8 mouse cellular contexts compared by ENCODE assay signal in the genomic region with DNA sequence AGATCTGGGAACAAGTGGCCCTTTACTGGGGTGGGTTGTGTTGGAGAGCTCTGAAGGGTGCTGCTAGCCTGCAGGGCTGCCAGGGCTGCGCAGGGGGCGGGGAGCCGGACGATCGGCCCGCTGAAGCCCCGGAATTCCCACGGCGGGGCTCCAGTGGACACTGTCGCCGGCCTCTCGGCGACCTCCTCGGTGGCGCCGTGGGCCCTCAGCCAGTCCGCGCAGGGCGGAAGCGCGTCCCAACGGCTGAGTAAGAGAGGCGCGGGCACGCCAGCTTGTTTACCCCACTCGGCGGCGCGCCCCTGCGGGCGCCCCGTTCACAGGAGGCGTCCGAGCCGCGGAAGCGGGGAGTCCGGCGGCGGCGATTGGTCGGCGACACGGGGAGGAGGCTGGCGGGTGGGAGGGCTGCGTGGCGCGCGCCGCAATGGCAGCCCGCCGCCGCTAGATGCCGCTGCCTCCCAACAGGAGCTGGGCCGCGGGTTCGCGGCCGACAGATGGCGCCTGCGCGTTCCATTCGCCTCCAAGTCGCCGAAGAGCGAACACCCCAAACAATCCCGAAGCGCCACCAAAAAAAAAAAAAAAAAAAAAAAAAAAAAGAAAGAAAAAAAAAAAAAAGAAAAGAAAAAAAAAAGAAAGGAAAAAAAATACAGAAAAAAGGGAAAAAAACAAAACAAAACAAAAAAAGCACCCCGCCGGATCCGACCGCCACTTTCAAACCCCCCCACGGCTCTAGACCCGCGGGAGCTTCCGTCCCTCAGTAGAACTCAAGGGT. TPM values are rescaled to one million over a fixed set of nuclear protein-coding genes. Genes with fewer than 3 reads are reported as not detected.
DNase-seq lines count a peak whose midpoint lies in the region; ATAC-seq and TF ChIP-seq lines count a peak whose summit lies in the region.

A gene (plus strand): TSS at position 530 of the 769 bp plus-strand sequence.

- H3K9ac ChIP-seq in forebrain, embryonic 13.5 days = peak within 1 kb of the TSS; percentile 93

- TF ChIP-seq POLR2A in lung, adult 2 months (IDR thresholded peaks at IDR 0.05; ENCODE audit: borderline replicate concordance, extremely low read depth, low read depth, low read length) = peak; percentile 44; the same call in 1 of the 2 replicates

- no peaks in the 10 kb centered on the region for H3K27me3 ChIP-seq in forebrain, embryonic 13.5 days

- 12% methylated on average over 44 of the region's 76 CpGs for WGBS in forebrain, embryonic 13.5 days
- 20% methylated on average over 76 of the region's 76 CpGs for WGBS in lung, adult 2 months

- H3K27ac ChIP-seq in forebrain, embryonic 13.5 days = peak within 1 kb of the TSS; percentile 99

- H3K9me3 ChIP-seq in forebrain, embryonic 13.5 days (replicated peaks) = no peaks in the 10 kb centered on the region

- no peaks in the 10 kb centered on the region for H3K36me3 ChIP-seq in forebrain, embryonic 13.5 days (ENCODE audit: poor library complexity, severe bottlenecking)

- peak within 1 kb of the TSS; percentile 56 for H3K4me2 ChIP-seq in forebrain, embryonic 13.5 days

- peak; percentile 44; the same call in 1 of the 2 replicates for TF ChIP-seq CTCF in lung, adult 2 months (IDR thresholded peaks at IDR 0.05; ENCODE audit: insufficient read depth, low read length)

- peak; percentile 71 for DNase-seq in ES-CJ7 (ENCODE audit: low read depth, low spot score)
- DNase-seq in heart, postnatal 10 days = peak; percentile 90 to 92
- DNase-seq in layer of hippocampus, adult 18-20 months (ENCODE audit: low spot score in 2 of 2) = peak; percentile 85 to 88
- peak; percentile 76 for DNase-seq in lung, adult 2 months
- peak; percentile 85 for DNase-seq in testis, postnatal 14 days (ENCODE audit: low spot score)

- H3K4me1 ChIP-seq in forebrain, embryonic 13.5 days = peaks cover 5% of the 10 kb centered on the region; the same call in 1 of the 2 replicates
- peaks cover 4% of the 10 kb centered on the region; the same call in 1 of the 2 replicates for H3K4me1 ChIP-seq in lung, adult 2 months (ENCODE audit: control insufficient read depth, insufficient read depth, low read length)

- H3K4me3 ChIP-seq in forebrain, embryonic 13.5 days = peak within 1 kb of the TSS; percentile 56
- peak within 1 kb of the TSS; percentile 99 for H3K4me3 ChIP-seq in lung, adult 2 months (replicated peaks; ENCODE audit: extremely low read depth, low read depth, low read length)

- intact Hi-C loops in heart, postnatal 10 days (cut with DNase I) = loop anchor here (1.0 to 5.0 kb wide), 2 partner anchors 101 to 117 kb away; no protein-coding TSS in a partner anchor

- ATAC-seq in cerebellum, adult (ENCODE audit: insufficient number of reproducible peaks, low FRiP score, low TSS enrichment) = peak; percentile 81
- ATAC-seq in forebrain, embryonic 13.5 days = peak; percentile 80
- ATAC-seq in neutrophil, adult 5-6 weeks (ENCODE audit: extremely low read depth, insufficient number of reproducible peaks, low FRiP score, poor library complexity, severe bottlenecking) = peak; percentile 70

RNA-seq across cellular contexts. Expression of the gene that starts here (rescaled TPM):
- 41.0 and 45.0 TPM in 2 replicates for polyA plus RNA-seq in forebrain, embryonic 13.5 days (2015; fragmentation: Nextera tagmentation; extraction: Ambion mirVana)
- 10 to 100 TPM; 64.2 to 73.6 TPM for total RNA-seq in heart, postnatal 10 days (2021)
- 10 to 100 TPM; 55.2 to 55.3 TPM for total RNA-seq in layer of hippocampus, adult 18-20 months (2021)
- 6.9 and 12.2 TPM in 2 replicates for polyA plus RNA-seq in lung, adult 2 months (2012; rRNA removed)
- total RNA-seq in neutrophil, adult 5-6 weeks (2017) = 288 and 310 TPM in 2 replicates

Comparison
In these comparisons a context has a peak if more than half of its experiments do, and no peak if none do; other contexts are left out.
1. Peak in every context shown above with its lines: DNase-seq, ATAC-seq, H3K4me3 ChIP-seq and H3K27ac ChIP-seq.